Mouse (Mus musculus) testis, adult 2 months (tissue): ENCODE data around the gene Cul4a. TPM values are rescaled to one million over a fixed set of nuclear protein-coding genes. Genes with fewer than 3 reads are reported as not detected.
"Not testable (repeated sequence)": the region's sequence is repeated elsewhere in the genome, so short reads cannot be mapped to it uniquely, and the experiment has no call there.

Source experiments
- H3K27ac ChIP-seq: fragments of 200-500 bp; 2 replicates; pipeline ENCODE4 v1.5.1; 2012; ENCODE audit warnings: low read depth, low read length; ENCODE audit not compliant: control insufficient read depth, insufficient read depth
- H3K27me3 ChIP-seq: fragments of 200-500 bp; 2 replicates; pipeline ENCODE4 v1.6.1; 2012; ENCODE audit warnings: mild to moderate bottlenecking, low read length, moderate library complexity; ENCODE audit not compliant: control insufficient read depth, insufficient read depth
- H3K36me3 ChIP-seq: fragments of 200-500 bp; 2 replicates; pipeline ENCODE4 v1.6.1; 2012; ENCODE audit warnings: mild to moderate bottlenecking, low read length; ENCODE audit not compliant: control insufficient read depth, insufficient read depth
- H3K4me1 ChIP-seq: fragments of 200-500 bp; 2 replicates; pipeline ENCODE4 v1.6.1; 2012; ENCODE audit warnings: low read length; ENCODE audit not compliant: control insufficient read depth, insufficient read depth
- H3K4me3 ChIP-seq: fragments of 200-500 bp; 2 replicates; pipeline ENCODE4 v1.5.1; 2012; ENCODE audit warnings: low read depth, mild to moderate bottlenecking, low read length, moderate library complexity, mixed read lengths; ENCODE audit not compliant: control insufficient read depth
- CTCF ChIP-seq: fragments of 200-500 bp; IDR thresholded peaks from 2 replicates; pipeline ENCODE4 v1.5.1; 2012; ENCODE audit warnings: low read depth, mild to moderate bottlenecking, inconsistent platforms, low read length, moderate library complexity; ENCODE audit not compliant: control insufficient read depth, insufficient read depth, insufficient replicate concordance
- POLR2A ChIP-seq: fragments of 200-500 bp; IDR thresholded peaks from 2 replicates; pipeline ENCODE4 v1.6.1; 2012; ENCODE audit warnings: low read depth, mild to moderate bottlenecking, inconsistent platforms, low read length, moderate library complexity; ENCODE audit not compliant: control insufficient read depth
- polyA plus RNA-seq: library from polyadenylated mRNA; depleted of rRNA; stranded (reverse); fragments of >200 nt; gene quantifications from 2 replicates; pipeline ENCODE4 v1.2.3, GENCODE M21; 2012

The Cul4a gene
- polyA plus RNA-seq, 1 experiment: 68.3 TPM

DNA sequence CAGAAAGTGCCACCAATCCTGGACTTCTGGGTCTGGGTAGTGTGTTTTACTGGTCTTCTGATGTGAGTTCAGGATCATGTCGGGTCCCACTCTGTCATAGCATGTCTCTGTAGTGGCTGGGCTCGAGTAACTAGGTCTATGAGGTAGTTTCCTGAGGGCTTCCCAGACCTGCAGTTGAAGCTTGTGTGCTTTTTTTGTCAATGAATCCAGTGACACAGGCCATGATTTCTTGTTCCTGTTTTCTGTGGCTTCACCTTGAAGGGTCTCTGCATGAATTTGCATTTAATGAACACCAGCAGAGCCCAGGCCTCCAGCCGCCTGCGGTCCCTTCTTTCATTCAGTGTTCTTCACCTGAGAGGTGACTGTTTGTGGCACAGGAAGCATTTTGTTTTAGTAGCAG, 7.8 kb downstream of the Cul4a start:
- Histone ChIP-seq H3K4me3 (no peak overlapping the region), H3K27ac (no peak overlapping the region), H3K4me1 (no peaks in the 10 kb centered on the region), H3K27me3 (no peaks in the 10 kb centered on the region), H3K36me3 (peaks cover 3% of the 10 kb centered on the region)
- TF ChIP-seq CTCF: no peak
- TF ChIP-seq POLR2A: no peak

DNA sequence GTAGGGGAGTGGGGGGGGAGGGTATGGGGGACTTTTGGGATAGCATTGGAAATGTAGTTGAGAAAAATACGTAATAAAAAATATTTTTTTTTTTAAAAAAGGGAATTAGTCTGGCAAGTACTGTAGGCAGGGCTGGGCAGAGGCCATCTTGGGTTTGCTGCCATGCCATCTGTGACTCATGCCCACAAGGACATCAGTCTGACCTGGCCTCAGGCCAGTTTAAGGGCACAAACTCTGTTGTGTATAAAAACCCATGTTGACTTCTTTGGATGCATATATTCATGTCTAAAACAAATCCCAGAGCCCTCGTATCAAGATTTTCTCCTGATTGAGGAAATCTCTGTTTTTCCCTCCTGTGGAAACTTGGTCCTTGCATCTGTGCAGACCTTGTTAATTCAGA, 11.7 kb downstream of the Cul4a start:
- H3K4me3 ChIP-seq: no peak overlapping the region
- peaks cover 4% of the 10 kb centered on the region for H3K36me3 ChIP-seq
- no peaks in the 10 kb centered on the region for H3K4me1 ChIP-seq
- H3K27me3 ChIP-seq: no peaks in the 10 kb centered on the region
- H3K27ac ChIP-seq: no peak overlapping the region
- TF ChIP-seq POLR2A (no peak), CTCF (no peak)

DNA sequence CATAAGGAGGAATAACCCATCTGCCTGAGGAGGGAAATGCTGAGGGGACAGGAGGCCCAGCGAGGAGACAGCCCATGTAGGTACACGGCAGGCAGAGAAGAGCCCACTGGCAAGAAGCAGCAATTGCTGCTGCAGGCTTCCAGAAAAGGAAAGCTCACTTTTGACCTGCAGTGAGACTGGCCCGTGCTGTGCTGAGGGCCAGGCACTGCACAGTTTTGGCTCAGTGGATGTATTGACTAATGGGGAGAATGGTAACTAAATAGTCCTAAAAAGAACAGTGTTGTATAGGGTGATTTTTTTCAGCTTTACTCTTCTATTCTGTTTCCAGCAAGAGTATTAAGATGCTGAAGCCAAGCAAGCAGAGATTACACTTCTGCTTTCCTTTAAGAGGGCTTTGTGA, 13.1 kb downstream of the Cul4a start:
- peaks cover 4% of the 10 kb centered on the region for H3K36me3 ChIP-seq

DNA sequence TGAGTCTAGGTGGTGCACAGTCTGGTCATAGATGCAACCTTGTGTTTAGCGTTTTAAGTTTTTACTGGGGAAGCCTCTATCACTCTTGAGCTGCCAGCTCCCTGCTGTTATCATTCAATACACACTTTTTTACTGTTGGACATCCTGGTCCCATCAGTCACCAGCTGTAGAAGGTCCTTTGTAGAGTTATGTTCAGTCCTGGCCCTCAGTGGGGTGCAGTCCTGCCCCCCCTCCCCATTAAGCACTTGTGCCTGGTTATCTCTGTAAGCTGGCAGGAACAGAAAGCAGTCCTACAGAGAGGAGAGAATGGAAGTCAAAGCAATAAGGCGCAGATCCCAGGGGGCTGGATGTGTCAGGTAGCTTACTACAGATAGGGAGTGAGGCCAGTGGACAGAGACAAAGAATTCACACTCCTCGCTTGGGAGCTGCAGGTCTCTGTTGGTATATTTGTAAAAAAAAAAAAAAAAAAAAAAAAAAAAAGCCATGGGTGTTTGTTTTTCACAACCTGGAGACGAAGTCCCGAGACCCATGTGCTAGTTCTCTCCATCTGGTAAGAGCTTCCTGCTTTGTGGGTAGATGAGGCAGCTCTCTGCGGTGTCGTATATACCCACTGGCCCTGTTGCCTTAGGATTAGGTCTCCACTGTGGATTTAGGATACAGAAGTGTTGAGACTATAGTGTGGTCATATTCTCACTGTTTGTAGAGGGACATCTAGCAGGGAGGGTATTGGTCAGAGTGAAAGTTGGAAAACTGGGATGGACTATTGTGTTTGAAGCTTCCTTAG, 15.7 kb downstream of the Cul4a start:
- no peak overlapping the region for H3K4me3 ChIP-seq
- no peaks in the 10 kb centered on the region for H3K27me3 ChIP-seq
- H3K27ac ChIP-seq: no peak overlapping the region
- peaks cover 5% of the 10 kb centered on the region for H3K36me3 ChIP-seq
- no peak for TF ChIP-seq CTCF
- TF ChIP-seq POLR2A: no peak
- H3K4me1 ChIP-seq: no peaks in the 10 kb centered on the region

More for the DNA sequence above, 13.1 kb downstream of the Cul4a start:
- Histone ChIP-seq H3K4me1 (no peaks in the 10 kb centered on the region), H3K27ac (no peak overlapping the region), H3K4me3 (no peak overlapping the region), H3K27me3 (no peaks in the 10 kb centered on the region)
- TF ChIP-seq POLR2A (no peak), CTCF (no peak)

DNA sequence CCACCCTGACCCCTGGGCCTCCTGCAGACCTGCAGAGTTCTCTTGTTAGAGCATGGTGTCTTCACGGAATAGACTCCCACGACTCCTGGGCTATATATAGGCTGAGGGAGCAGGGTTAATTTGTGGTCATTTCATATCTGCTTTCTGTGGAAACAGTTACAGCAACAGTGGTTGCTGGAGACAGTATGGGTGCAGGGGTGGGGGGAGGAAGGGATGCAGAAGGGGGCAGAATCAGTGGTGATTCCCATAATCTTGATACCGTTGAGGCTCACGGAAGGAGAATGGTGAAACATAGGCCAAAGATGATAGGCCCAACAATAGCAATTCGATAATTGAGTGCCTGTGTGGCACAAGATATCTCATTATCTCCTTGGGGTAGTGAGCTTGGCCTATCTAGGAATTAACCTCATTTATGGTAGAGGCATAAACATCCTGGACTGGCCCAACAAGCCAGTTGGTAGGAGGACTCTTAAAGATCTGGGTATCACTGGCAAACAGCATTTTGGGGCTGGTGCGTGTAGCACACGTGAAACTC, 17.5 kb downstream of the Cul4a start:
- Histone ChIP-seq H3K27me3 (no peaks in the 10 kb centered on the region), H3K27ac (no peak overlapping the region), H3K36me3 (peaks cover 4% of the 10 kb centered on the region), H3K4me1 (no peaks in the 10 kb centered on the region), H3K4me3 (no peak overlapping the region)
- TF ChIP-seq POLR2A: no peak
- TF ChIP-seq CTCF: no peak

DNA sequence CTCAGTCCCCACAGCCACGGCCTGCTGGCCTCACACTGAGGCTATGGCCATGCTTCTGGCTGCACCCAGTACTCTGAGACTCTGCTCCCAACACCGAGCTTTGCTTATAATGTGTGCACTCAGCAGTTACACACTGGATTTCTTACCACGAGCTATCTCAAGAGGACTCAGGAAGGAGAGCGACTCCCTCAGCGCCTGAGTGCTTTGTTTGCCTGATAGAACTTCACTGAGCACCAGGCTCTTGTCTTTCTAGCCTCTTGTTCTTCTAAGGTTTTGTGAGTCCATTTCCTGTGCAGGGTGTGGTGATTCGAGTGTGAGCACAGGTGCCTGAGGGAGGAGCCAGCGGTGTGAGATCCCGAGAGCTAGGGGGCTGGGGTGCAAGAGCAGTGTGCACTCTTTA, 19.5 kb downstream of the Cul4a start:
- Histone ChIP-seq H3K27ac (no peak overlapping the region), H3K36me3 (peaks cover 3% of the 10 kb centered on the region), H3K27me3 (no peaks in the 10 kb centered on the region), H3K4me3 (no peak overlapping the region), H3K4me1 (no peaks in the 10 kb centered on the region)
- TF ChIP-seq POLR2A (no peak), CTCF (no peak)

DNA sequence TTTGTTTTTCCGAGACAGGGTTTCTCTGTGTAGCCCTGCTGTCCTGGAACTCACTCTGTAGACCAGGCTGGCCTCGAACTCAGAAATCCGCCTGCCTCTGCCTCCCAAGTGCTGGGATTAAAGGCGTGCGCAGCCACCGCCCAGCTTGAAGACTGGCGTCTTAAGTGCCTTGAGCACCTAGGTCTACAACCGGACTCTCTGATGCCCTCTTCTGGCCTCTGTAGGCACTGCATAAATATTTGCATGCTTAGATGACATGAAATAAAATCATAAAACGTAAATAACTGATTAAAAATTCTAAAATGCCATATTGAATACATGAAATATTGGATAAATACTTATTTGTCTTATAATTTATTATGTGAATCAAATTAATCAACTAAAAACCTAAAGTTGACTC, 26.8 kb downstream of the Cul4a start:
- H3K36me3 ChIP-seq, H3K27me3 ChIP-seq, H3K27ac ChIP-seq, H3K4me3 ChIP-seq, H3K4me1 ChIP-seq: not testable (repeated sequence)

DNA sequence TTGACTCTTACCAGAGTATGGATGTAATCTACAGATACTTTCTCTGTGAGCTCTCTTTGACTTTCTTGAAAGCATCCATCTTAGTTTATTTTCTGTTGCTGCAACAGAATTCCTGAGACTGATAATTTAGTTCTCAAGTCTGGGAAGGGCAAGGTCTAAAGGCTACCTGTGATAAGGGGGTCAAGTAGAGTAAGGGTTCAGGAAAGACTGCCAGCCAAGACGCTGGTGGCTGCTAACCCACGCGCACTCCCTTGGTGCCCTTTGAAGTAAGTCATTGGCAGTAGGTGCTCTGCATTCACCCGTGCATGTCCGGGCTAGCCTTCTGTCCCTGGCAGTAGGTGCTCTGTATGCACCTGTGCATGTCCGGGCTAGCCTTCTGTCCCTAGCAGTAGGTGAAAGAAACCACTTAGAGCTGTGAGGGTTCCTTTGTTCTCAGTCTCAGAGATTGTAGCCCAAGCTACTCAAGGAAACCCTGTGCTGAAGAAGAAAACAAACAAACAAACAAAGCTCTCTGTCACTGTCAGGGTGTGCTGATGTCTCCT, 34.3 kb downstream of the Cul4a start:
- TF ChIP-seq CTCF: no peak
- no peak for TF ChIP-seq POLR2A
- H3K4me3 ChIP-seq: no peak overlapping the region
- no peak overlapping the region for H3K27ac ChIP-seq
- peaks cover 11% of the 10 kb centered on the region for H3K36me3 ChIP-seq
- H3K27me3 ChIP-seq: no peaks in the 10 kb centered on the region
- no peaks in the 10 kb centered on the region for H3K4me1 ChIP-seq
